Mouse (Mus musculus) granulocyte monocyte progenitor cell, adult 5-6 weeks (primary cell): Measurements from ENCODE around the gene Ak5. TPM values are rescaled to one million over a fixed set of nuclear protein-coding genes. Genes with fewer than 3 reads are reported as not detected.
"Not testable (repeated sequence)": the region's sequence is repeated elsewhere in the genome, so short reads cannot be mapped to it uniquely, and the experiment has no call there.

Experiments
- ATAC-seq: replicated peaks from 2 replicates; pipeline ENCODE4 v1.8.0; 2016; ENCODE audit warnings: mild to moderate bottlenecking, moderate TSS enrichment, inconsistent platforms; ENCODE audit not compliant: poor library complexity, severe bottlenecking
- total RNA-seq, 2 experiments: library from RNA; stranded (forward) in 1 of 2; stranded (reverse) in 1 of 2; fragments of 200-712, 200-1000 nt in 1 of 2; fragments of >200 nt in 1 of 2; fragmentation: Nextera tagmentation in 1 of 2; gene quantifications; 2 replicates each; pipeline ENCODE4 v1.2.3; 2014 to 2017

The Ak5 gene
- total RNA-seq, 2 experiments from 2014 or later, result not detected

- no peak for ATAC-seq
These were observed 186.0 kb downstream of the Ak5 start for GRCm38 (mm10) chr3:152482182-152482581.

- no peak for ATAC-seq
These were observed 187.8 kb downstream of the Ak5 start for GRCm38 (mm10) chr3:152480336-152480735.

- peak; percentile 52 for ATAC-seq
These were observed 189.3 kb downstream of the Ak5 start for GRCm38 (mm10) chr3:152478599-152479435.

- peak; percentile 66 for ATAC-seq
These were observed 190.2 kb downstream of the Ak5 start for GRCm38 (mm10) chr3:152477796-152478527.

DNA sequence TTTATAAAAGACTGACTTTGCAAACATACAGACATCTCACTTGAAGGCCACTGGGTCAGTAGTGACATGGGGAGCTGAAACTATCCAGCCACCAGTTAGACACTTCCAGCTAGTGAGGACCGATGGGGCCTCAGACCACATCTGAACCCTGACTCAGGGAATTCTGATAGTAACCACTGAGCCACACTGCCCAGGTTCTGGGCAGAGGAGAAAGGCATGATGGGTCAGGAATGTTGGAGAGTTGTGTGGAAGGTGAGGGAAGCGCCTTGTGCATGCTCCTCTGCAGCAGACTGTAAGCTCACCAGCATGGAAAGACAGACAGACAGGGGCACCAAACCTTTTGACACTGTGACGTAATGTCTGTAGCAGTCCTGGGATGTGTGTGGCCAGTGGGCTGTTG lies 192.3 kb downstream of the Ak5 start:
- ATAC-seq, result no peak

GRCm38 (mm10) chr3:152475278-152475669 lies 192.9 kb downstream of the Ak5 start:
- ATAC-seq, result no peak

- ATAC-seq, result peak; percentile 32
These were observed 193.4 kb downstream of the Ak5 start for GRCm38 (mm10) chr3:152474582-152475277.

DNA sequence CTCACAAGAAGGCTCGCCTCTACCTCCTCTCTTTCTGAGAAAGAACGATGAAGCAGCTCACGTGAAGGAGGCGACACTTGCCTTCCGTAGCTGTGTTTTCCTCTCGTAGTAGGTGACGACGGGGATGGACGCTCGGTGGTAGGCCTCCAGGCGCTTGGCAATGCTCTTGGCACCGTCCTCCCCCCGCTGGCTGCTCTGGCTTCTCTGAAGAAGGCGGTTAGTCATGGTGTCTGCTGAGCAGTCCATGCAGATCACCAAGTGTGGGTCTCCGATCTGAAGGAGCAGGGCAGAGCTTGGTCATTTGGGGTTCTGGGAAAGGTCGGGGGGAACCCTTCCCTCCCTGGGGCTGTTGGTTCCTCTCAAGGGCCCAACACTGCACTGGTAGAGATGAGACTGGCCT lies 195.5 kb downstream of the Ak5 start:
- no peak for ATAC-seq

- ATAC-seq, result no peak
These were observed 197.8 kb downstream of the Ak5 start for GRCm38 (mm10) chr3:152470347-152470746.

- no peak for ATAC-seq
These were observed 198.5 kb downstream of the Ak5 start for GRCm38 (mm10) chr3:152469423-152470200.

GRCm38 (mm10) chr3:152468569-152469041 lies 199.6 kb downstream of the Ak5 start:
- no peak for ATAC-seq

DNA sequence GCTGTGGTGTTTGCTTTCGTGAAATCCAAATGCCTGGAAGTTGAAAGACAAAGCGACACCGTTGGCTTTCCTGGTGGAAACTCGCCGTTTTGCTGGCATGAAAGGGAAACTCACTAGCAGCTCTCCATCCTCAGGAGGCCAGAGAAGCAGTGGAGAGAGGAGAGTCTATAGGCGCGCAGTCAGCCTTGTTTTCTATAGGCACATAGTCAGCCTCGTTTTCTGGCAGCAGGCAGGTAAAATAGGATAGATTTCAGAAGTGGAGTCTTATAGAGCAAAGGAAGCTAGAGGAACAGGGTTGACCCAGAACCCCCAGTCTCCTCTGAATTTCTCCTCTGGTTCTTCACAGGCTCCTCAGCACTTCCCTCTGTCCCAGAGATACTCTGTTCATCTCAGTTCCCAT lies 200.1 kb downstream of the Ak5 start:
- no peak for ATAC-seq

DNA sequence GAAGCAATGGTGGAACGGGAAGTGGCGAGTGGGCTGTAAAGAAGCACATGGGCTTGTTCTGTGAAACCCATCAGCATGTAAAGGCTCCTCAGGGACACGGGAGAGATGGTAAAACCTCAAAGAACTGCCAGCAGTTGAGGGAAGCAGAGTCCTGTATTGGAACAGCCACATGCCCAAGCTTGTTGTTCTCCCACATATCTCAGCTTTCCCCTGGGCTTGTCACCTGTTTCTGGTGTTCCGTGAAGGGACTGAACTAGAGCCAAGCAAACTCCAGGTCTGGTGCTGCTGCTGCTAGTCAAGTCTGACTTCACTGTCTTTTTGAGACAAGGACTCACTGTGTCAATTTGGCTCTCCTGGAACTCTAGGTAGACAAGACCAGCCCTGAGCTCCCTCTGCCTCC lies 200.8 kb downstream of the Ak5 start:
- ATAC-seq, result no peak

- ATAC-seq, result 0 out of 2 replicates have a peak, but pooled peaks have one; percentile 1
These were observed 201.3 kb downstream of the Ak5 start for GRCm38 (mm10) chr3:152466849-152467248.

GRCm38 (mm10) chr3:152465338-152465737 lies 202.8 kb downstream of the Ak5 start:
- ATAC-seq, result no peak

DNA sequence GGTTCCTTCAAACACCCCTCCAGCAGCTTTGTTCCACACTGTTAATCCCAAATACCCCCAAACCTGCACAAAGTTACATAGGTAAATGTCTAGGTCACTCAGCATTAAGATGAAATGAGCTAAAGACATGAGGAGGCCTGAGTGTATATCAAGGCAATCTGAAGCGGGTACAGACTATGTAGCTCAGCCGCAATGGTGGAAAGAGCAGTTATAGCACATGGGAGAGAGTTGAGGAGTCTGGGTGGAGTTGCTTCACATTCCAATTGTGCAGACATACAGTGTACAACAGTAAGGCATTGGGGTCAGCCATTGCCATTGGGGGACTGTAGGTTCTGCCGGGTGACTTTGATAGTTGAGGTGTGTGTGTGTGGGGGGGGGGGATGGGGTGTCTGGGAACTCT lies 203.7 kb downstream of the Ak5 start:
- no peak for ATAC-seq

GRCm38 (mm10) chr3:152462900-152463299 lies 205.3 kb downstream of the Ak5 start:
- no peak for ATAC-seq

DNA sequence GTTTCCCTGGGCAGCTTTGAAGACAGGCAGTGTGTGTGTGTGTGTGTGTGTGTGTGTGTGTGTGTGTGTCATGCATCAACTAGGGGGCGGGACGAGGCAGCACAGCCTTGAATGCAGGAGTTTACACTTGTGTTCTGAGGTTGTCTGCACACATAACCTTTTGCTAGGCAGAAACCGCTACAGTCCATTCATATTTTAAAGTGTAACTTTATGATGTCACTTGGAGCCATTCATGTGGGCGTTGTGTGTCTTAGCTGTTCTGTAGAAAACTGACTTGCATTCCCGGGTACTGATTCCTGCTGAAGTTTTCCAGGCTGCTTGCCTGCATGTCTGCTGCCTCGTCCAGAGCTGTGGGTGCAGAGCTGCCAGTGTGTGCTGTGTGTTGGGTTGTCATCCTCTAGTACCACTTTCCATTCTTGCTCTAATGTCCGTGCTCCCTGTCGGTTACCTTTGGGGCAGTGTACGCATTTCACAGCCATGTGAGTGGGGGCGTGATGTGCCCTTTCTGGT lies 206.1 kb downstream of the Ak5 start:
- no peak for ATAC-seq

DNA sequence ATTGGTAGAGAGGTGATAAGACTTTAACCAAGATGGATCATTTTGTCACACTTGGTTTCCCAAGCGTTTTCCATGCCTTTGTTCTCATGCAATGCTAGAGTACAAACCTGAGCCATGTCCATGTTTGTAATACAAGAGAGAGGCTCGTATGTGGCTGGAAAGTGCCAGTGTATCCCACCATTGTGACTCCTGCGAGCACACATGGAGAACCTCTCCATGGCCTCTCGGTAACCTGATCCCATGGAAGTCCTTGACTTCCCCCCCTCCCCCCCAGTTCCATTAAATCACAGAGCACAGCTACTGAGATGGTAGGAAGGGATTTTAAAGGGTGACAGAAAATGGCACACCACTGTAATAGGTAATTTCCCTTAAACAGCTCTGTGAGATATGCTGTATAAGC lies 207.4 kb downstream of the Ak5 start:
- no peak for ATAC-seq

DNA sequence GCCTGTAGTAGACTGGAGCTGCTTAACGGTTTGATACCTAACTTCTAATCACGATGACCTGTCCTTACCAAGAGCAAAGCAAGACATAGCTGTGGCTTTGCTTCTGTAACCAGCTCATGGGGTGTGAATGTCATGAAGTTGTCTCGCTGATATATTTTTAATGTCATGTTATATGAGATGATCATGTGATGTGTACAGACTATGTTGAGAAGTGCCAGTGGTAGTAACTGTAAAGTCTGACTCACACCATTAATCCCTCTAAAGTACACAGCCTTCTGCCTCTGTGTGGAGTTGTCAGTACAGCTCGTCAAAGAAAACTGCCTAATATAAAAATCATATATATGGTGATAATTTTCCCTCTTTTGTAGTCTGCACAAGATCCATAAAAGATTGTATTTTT lies 209.3 kb downstream of the Ak5 start:
- not testable (repeated sequence) for ATAC-seq
